Mouse (Mus musculus) megakaryocyte, embryonic 14.5 days (primary cell): Measurements from ENCODE around the gene Rap2b. TPM values are rescaled to one million over a fixed set of nuclear protein-coding genes. Genes with fewer than 3 reads are reported as not detected.

Experiments
- H3K27me3 ChIP-seq: replicated peaks from 2 replicates; pipeline ENCODE3; 2012; ENCODE audit warnings: inconsistent platforms
- H3K36me3 ChIP-seq: replicated peaks from 2 replicates; pipeline ENCODE3; 2012; ENCODE audit warnings: low read length, inconsistent platforms, mixed read lengths
- H3K4me1 ChIP-seq: 2 replicates; pipeline ENCODE4 v1.6.1; 2012; ENCODE audit warnings: inconsistent platforms
- H3K4me3 ChIP-seq: replicated peaks from 2 replicates; pipeline ENCODE3; 2012; ENCODE audit warnings: moderate library complexity, mild to moderate bottlenecking, inconsistent platforms
- H3K9me3 ChIP-seq: 2 replicates; pipeline ENCODE4 v1.6.1; 2012; ENCODE audit warnings: inconsistent platforms
- FLI1 ChIP-seq: IDR thresholded peaks from 2 replicates; pipeline ENCODE4 v1.6.1; 2012; ENCODE audit warnings: low read length, inconsistent platforms, mixed read lengths
- GATA1 ChIP-seq: IDR thresholded peaks from 3 replicates; pipeline ENCODE4 v1.6.1; 2012; ENCODE audit warnings: mixed read lengths, low read length, inconsistent platforms, borderline replicate concordance
- polyA plus RNA-seq: library from polyadenylated mRNA; stranded (reverse); fragments of >175 nt; gene quantifications from 2 replicates; pipeline ENCODE4 v1.2.3, GENCODE M21; 2012; ENCODE audit warnings: low replicate concordance; ENCODE audit not compliant: insufficient read depth

Gene Rap2b
- polyA plus RNA-seq, 1 experiment, result 18.4 TPM

DNA sequence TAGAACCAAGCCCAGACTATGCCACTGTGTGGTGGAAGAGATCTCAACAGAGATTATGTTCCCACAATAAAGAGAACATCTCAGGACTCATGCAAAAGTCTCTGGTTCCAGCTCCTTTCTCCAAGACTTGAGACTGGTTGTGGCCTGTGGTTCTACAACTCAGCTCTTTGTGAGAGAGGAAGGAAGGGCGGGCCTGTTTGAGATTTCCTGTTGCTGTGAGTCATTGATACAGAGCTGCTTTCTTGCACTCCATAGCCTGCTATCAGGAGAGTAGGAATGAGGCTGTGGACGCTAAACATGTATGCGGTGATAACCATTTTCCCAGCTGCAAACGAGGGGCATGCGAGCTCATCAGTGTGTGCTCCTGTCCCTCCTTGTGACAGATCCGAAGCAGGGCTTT is 48.2 kb downstream of the Rap2b start:
- Histone ChIP-seq H3K4me1 (peaks cover 89% of the 10 kb centered on the region), H3K36me3 (peaks cover 3% of the 10 kb centered on the region), H3K27me3 (no peaks in the 10 kb centered on the region), H3K4me3 (peak overlapping the region; percentile 90), H3K9me3 (no peaks in the 10 kb centered on the region)
- TF ChIP-seq GATA1, result peak; percentile 63; the same call in 1 of the 3 replicates
- peak; percentile 61; the same call in 1 of the 2 replicates for TF ChIP-seq FLI1

DNA sequence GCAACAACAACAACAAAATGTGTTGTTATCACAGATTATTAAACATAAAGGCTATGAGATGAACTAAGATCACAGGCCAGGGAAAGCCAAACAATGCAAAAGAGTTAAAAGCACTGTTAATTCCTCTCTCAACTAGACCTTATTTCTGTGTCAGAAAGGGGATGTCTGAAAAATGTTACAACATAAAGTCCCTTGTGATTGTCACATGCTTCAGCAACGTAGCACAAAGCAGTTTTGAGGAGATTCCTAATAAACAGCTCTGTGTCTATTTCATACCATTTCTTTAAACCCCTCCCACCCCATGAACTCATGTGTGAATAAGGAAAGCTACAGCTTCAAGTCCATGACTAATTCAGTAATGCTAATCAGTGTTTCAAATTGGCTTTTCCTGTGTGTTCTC is 54.4 kb downstream of the Rap2b start:
- peaks cover 70% of the 10 kb centered on the region for H3K4me1 ChIP-seq
- H3K9me3 ChIP-seq, result no peaks in the 10 kb centered on the region
- H3K36me3 ChIP-seq, result no peaks in the 10 kb centered on the region
- no peaks in the 10 kb centered on the region for H3K27me3 ChIP-seq
- no peak overlapping the region for H3K4me3 ChIP-seq
- TF ChIP-seq FLI1 (no peak), GATA1 (no peak)

Other genes with a start within 250 kb of the Rap2b start
- 0.17 and 0.74 TPM in 2 replicates for gene B430305J03Rik, start 4.3 kb downstream of the Rap2b start, polyA plus RNA-seq